Mouse (Mus musculus): ENCODE results near the gene Cacnb2. TPM values are rescaled to one million over a fixed set of nuclear protein-coding genes. Genes with fewer than 3 reads are reported as not detected.

Cacnb2 gene
- polyA plus RNA-seq, 1 experiment: 12.5 TPM

DNA sequence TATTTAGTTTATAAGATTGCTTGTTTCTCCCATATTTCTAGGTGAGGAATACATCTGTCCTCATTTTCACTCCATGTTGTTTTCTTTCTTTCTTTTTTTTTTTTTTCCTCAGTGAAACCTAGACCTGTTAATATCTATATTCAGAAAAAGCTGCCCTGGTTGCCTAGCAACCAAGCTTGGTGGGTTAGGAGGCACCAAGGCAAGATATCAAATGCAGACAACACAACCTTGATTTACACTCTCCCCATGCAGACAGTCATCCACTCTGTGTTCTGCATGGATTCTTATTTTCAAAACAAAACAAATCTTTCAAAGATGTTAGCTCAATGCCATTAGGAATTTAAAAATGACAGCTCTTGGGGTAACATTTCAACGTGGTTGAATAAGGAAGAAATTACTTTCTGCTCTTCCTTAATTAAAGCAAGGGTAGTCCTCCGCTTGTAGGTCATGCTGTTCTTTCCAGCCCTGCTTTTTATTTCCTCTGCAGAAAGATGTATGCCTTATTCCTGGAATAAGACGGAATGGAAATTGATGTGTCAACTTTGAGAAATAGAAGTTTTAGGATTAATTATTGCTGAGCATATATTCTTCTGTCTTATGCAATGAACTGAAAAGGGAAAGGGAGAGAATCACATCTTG is 172.1 kb downstream of the Cacnb2 start:
- DNase-seq (ENCODE audit: low read depth): peak; percentile 84
- TF ChIP-seq POLR2A (IDR thresholded peaks at IDR 0.05; ENCODE audit: borderline replicate concordance, extremely low read depth, insufficient read depth, insufficient read length, poor library complexity, severe bottlenecking) (no peak), CTCF (IDR thresholded peaks at IDR 0.05; ENCODE audit: borderline replicate concordance, extremely low read depth, insufficient read depth, insufficient read length) (no peak)

DNA sequence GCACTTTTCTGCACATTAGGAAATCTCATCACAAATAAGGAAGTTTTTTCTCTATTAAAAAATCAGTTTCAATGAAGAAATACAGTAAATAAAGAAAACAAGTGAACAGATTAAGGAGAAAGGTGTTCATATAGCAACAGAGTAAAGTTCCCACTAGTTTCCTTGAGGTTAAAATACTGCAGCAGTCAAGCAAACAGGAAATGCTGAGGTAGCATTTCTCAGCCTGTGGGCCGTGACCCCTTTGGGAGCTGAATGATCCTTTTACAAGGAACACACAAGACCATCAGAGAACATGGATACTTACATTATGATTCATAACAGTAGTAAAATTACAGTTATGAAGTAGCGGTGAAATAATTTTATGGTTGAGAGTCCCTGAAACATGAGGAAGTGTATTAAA is 185.1 kb downstream of the Cacnb2 start:
- DNase-seq (ENCODE audit: low read depth): no peak
- no peak for TF ChIP-seq POLR2A (IDR thresholded peaks at IDR 0.05; ENCODE audit: borderline replicate concordance, extremely low read depth, insufficient read depth, insufficient read length, poor library complexity, severe bottlenecking)
- TF ChIP-seq CTCF (IDR thresholded peaks at IDR 0.05; ENCODE audit: borderline replicate concordance, extremely low read depth, insufficient read depth, insufficient read length): no peak

DNA sequence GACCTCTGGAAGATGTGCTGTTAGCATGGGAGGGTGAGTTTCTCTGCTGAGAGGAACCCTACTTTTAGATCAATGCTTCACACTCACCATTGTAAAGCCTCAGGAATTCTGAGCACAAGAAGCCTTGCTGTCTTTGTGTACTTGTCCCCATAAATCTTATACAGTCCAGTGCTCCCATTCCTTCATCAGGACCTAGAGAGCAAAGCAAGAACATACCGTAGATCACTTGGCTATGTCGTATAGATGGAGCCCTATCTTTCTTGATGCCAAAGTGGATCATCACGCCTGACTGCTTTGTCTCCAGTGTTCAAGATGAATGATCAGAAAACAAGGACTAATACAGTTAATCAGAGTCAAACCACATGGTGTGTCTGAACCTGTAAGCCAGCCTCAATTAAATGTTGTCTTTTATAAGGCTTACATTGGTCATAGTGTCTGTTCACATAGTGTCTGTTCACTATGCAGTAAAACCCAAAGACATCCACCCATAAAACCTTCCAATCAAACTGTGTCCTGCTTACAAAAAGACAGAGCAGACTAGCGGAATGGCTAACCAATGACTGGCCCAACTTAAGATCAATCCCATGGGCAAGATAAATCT is 198.7 kb downstream of the Cacnb2 start:
- no peak for DNase-seq (ENCODE audit: low read depth)
- TF ChIP-seq CTCF (IDR thresholded peaks at IDR 0.05; ENCODE audit: borderline replicate concordance, extremely low read depth, insufficient read depth, insufficient read length) (no peak), POLR2A (IDR thresholded peaks at IDR 0.05; ENCODE audit: borderline replicate concordance, extremely low read depth, insufficient read depth, insufficient read length, poor library complexity, severe bottlenecking) (no peak)

DNA sequence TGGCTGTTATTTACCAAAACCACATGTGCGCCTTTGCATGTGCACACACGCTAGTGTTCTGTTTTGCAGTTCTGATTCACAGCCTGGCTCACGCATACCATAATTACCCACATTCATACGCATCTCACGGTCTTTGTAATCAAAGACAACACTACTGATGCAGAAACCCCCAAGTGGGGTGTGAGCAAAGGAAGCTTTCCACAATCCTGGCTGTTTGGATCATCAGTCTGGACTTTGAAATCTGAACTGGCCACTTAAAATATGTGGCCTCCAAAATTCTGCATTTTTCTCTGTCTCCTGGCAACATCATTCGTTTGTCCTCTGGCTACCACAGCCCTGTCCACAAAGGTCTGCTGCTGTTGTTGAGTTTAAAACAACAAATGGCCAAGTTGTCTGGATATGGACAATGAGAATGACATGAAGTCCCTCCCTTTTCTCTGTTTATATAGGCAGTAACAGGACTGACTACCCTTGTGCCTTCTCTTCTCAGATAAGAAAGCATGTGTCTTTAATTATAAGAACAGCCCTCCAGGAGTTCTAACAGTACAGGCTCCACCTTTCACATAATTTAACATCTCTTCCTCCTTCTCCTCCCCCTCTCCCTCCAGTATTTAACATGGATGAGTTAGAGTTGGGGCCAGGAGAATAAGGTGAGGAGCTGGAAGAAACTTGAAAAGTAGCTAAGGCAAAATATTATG is 204.9 kb downstream of the Cacnb2 start:
- TF ChIP-seq POLR2A (IDR thresholded peaks at IDR 0.05; ENCODE audit: borderline replicate concordance, extremely low read depth, insufficient read depth, insufficient read length, poor library complexity, severe bottlenecking) (no peak), CTCF (IDR thresholded peaks at IDR 0.05; ENCODE audit: borderline replicate concordance, extremely low read depth, insufficient read depth, insufficient read length) (no peak)
- DNase-seq (ENCODE audit: low read depth): peak; percentile 46

DNA sequence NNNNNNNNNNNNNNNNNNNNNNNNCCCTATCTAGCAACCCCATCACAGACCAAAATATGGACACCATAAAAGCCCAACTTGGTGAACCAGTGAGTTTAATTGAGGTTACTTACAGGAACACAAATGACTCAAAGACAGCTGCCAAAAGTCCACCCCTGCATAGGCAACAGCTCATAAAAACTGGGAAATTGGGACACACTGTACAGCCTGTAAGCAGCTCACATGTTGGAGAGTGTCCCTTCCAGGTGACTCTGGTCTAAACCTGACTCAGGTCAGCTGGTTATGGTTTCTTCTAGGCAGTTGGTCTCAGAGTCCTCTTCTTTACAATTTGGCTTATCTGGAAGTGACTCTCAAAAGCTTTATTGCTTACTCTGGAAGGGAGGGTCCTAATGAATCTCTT is 212.1 kb downstream of the Cacnb2 start:
- TF ChIP-seq CTCF (IDR thresholded peaks at IDR 0.05; ENCODE audit: borderline replicate concordance, extremely low read depth, insufficient read depth, insufficient read length) (no peak), POLR2A (IDR thresholded peaks at IDR 0.05; ENCODE audit: borderline replicate concordance, extremely low read depth, insufficient read depth, insufficient read length, poor library complexity, severe bottlenecking) (no peak)
- no peak for DNase-seq (ENCODE audit: low read depth)

DNA sequence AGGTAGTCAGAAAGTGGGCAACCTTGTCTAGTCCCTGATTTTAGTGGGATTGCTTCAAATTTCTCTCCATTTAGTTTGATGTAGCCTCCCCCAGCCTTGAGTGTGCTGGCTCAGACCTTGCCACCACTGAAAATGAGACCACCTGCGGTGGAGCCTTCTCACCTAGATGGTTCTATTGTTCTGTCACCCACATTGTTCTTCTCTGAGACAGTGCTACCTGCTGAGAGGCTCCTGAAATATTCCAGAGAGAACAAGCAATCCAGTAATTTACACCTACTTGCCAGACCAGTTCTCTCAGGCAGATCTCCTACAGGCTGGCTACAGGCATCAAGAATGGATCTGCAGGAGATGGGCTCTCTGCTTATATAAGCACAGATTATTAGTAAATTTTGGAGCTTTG is 215.8 kb downstream of the Cacnb2 start:
- no peak for TF ChIP-seq POLR2A (IDR thresholded peaks at IDR 0.05; ENCODE audit: borderline replicate concordance, extremely low read depth, insufficient read depth, insufficient read length, poor library complexity, severe bottlenecking)
- no peak for TF ChIP-seq CTCF (IDR thresholded peaks at IDR 0.05; ENCODE audit: borderline replicate concordance, extremely low read depth, insufficient read depth, insufficient read length)
- DNase-seq (ENCODE audit: low read depth): no peak

DNA sequence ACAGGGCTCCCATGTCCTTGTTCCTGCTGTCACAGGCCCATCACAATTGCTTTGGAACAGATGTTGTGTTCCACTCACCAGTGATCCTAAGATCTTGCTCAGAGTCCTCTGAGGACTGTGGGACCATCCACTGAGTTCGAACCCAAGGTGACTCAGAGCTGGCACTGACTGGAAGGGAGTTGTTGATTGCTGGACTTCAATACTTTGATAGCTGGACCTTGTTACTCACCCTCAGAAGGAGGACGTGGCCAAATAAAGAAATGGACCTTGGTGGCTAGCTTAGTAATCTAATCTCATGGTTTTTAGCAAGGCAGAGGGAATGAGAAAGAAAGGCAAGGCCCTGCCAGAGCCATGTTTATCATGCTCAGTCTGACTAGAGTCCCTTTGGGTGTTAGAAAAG is 218.1 kb downstream of the Cacnb2 start:
- TF ChIP-seq POLR2A (IDR thresholded peaks at IDR 0.05; ENCODE audit: borderline replicate concordance, extremely low read depth, insufficient read depth, insufficient read length, poor library complexity, severe bottlenecking) (no peak), CTCF (IDR thresholded peaks at IDR 0.05; ENCODE audit: borderline replicate concordance, extremely low read depth, insufficient read depth, insufficient read length) (no peak)
- DNase-seq (ENCODE audit: low read depth): no peak

DNA sequence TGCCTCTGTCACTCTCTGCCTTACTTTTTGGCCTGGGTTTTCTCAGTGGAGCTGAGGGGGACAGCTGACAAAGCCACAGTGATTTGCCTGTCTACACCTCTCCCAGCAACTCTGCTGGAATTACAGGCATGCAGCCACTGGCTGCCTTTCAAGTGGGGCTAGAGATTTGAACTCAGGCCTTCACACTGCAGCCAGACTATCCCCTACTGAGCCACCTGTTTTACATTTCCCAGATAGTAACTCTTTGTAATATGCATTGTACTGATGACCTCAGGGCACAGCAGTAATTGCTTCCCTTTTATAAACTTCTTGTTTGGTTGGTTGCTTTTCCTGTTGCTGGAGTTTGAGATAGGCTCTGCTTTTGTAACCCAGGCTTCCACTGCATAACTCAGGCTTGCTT is 220.2 kb downstream of the Cacnb2 start:
- DNase-seq (ENCODE audit: low read depth): peak; percentile 60
- no peak for TF ChIP-seq POLR2A (IDR thresholded peaks at IDR 0.05; ENCODE audit: borderline replicate concordance, extremely low read depth, insufficient read depth, insufficient read length, poor library complexity, severe bottlenecking)
- TF ChIP-seq CTCF (IDR thresholded peaks at IDR 0.05; ENCODE audit: borderline replicate concordance, extremely low read depth, insufficient read depth, insufficient read length): no peak

DNA sequence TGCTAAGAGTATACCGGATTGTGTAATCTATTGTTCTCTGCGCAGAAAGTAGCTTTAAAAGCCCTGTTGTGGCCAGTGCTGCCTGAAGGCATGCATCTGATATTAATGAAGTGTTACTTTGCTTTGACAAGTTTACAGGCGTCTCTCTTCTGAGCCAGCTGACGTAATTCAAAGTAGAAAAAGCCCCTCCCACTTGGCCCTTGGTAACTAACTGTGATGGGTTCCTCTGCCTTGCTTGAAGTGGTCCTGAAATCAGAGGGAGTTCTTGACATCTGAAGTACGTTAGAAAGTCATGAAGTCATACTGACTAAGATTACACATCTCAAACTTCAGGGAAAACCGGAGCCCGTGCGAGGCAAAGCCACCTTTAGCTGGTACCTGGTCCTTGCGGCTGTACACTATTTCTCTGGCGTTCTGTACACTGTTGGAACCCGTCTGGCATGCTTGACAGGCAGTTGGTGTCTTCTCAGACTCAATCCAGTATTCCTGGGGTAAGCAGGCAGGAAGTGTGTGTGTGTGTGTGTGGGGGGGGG is 221.0 kb downstream of the Cacnb2 start:
- TF ChIP-seq POLR2A (IDR thresholded peaks at IDR 0.05; ENCODE audit: borderline replicate concordance, extremely low read depth, insufficient read depth, insufficient read length, poor library complexity, severe bottlenecking) (no peak), CTCF (IDR thresholded peaks at IDR 0.05; ENCODE audit: borderline replicate concordance, extremely low read depth, insufficient read depth, insufficient read length) (no peak)
- peak; percentile 67 for DNase-seq (ENCODE audit: low read depth)

DNA sequence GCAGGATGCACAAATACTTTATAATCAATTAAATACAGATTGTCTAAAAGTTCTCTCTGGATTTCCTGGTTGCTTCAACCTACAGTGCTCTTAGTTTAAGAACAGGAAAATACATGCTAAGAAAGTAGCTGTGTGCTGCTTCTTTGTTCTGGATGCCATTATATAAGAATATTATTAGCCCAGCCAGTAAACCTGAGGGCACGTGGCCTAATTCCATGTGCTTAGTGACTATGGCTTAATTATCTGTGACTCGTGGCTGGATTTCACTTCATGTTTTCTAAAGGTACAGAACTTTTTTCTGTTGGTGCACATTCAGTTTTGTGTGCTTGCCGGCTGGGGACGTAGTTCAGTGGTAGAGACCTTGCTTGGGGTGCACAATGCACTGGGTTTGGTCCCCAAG is 222.3 kb downstream of the Cacnb2 start:
- DNase-seq (ENCODE audit: low read depth): no peak
- no peak for TF ChIP-seq POLR2A (IDR thresholded peaks at IDR 0.05; ENCODE audit: borderline replicate concordance, extremely low read depth, insufficient read depth, insufficient read length, poor library complexity, severe bottlenecking)
- TF ChIP-seq CTCF (IDR thresholded peaks at IDR 0.05; ENCODE audit: borderline replicate concordance, extremely low read depth, insufficient read depth, insufficient read length): no peak

DNA sequence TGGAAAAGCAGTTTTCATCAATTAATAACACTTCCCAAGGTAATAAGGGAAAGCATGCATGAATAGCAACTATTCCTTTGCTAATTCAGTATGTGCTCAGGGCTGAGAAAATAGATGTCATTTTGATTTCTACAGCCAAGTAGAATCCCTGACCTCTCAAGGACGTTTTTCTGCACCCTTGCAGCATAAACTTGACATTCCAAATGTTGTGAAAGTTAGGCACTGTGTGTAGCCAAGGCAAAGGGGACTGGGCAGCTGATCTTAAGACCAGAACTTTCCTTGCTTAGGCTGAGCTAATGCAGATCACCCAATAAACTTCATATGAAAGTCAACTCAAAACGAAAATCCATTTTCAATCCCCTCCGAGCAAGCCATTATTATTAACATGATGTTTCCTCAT is 226.6 kb downstream of the Cacnb2 start:
- TF ChIP-seq POLR2A (IDR thresholded peaks at IDR 0.05; ENCODE audit: borderline replicate concordance, extremely low read depth, insufficient read depth, insufficient read length, poor library complexity, severe bottlenecking) (no peak), CTCF (IDR thresholded peaks at IDR 0.05; ENCODE audit: borderline replicate concordance, extremely low read depth, insufficient read depth, insufficient read length) (no peak)

More for the DNA sequence above, 226.6 kb downstream of the Cacnb2 start:
- DNase-seq (ENCODE audit: low read depth): no peak
